Mouse (Mus musculus) ES-Bruce4 (cell line): ENCODE results near the gene Hectd1. TPM values are rescaled to one million over a fixed set of nuclear protein-coding genes. Genes with fewer than 3 reads are reported as not detected.

Source experiments
- H3K27ac ChIP-seq: 2 replicates; pipeline ENCODE4 v1.5.1; 2012; ENCODE audit warnings: low read length, inconsistent platforms; ENCODE audit not compliant: insufficient read depth
- H3K27me3 ChIP-seq: 2 replicates; pipeline ENCODE4 v1.6.1; 2012; ENCODE audit warnings: mild to moderate bottlenecking, low read length, inconsistent platforms; ENCODE audit not compliant: control insufficient read depth, poor library complexity, insufficient read depth, severe bottlenecking
- H3K36me3 ChIP-seq: 2 replicates; pipeline ENCODE4 v1.6.1; 2012; ENCODE audit warnings: inconsistent platforms, mild to moderate bottlenecking, low read length, moderate library complexity; ENCODE audit not compliant: control insufficient read depth, poor library complexity, insufficient read depth, severe bottlenecking
- H3K4me1 ChIP-seq: one replicate; pipeline ENCODE4 v1.8.1; 2011; ENCODE audit warnings: low read length; ENCODE audit not compliant: control insufficient read depth, insufficient read depth
- H3K4me3 ChIP-seq: 2 replicates; pipeline ENCODE4 v1.5.1; 2011; ENCODE audit warnings: low read depth, mild to moderate bottlenecking, low read length
- H3K9ac ChIP-seq: 2 replicates; pipeline ENCODE4 v1.6.1; 2012; ENCODE audit warnings: low read depth, mild to moderate bottlenecking, inconsistent platforms; ENCODE audit not compliant: poor library complexity, severe bottlenecking
- H3K9me3 ChIP-seq: replicated peaks from 2 replicates; pipeline ENCODE4 v1.6.1; 2012; ENCODE audit warnings: mild to moderate bottlenecking, low read length, inconsistent platforms; ENCODE audit not compliant: control insufficient read depth, poor library complexity, insufficient read depth, severe bottlenecking
- CTCF ChIP-seq: IDR thresholded peaks from one replicate; pipeline ENCODE4 v1.8.1; 2011; ENCODE audit warnings: low read depth, low read length
- EP300 ChIP-seq: IDR thresholded peaks from 2 replicates; pipeline ENCODE4 v1.6.1; 2011; ENCODE audit warnings: low read depth, low read length; ENCODE audit not compliant: insufficient read depth
- POLR2A ChIP-seq: IDR thresholded peaks from one replicate; pipeline ENCODE4 v1.8.1; 2011; ENCODE audit warnings: low read length; ENCODE audit not compliant: insufficient read depth
- polyA plus RNA-seq: library from polyadenylated mRNA; stranded (reverse); fragments of >200 nt; gene quantifications from 2 replicates; pipeline ENCODE4 v1.2.4, GENCODE M21; 2011; ENCODE audit warnings: low read depth; ENCODE audit not compliant: missing spikeins, insufficient read depth, insufficient read length

Gene Hectd1
- polyA plus RNA-seq, 1 experiment: 96.9 TPM

DNA sequence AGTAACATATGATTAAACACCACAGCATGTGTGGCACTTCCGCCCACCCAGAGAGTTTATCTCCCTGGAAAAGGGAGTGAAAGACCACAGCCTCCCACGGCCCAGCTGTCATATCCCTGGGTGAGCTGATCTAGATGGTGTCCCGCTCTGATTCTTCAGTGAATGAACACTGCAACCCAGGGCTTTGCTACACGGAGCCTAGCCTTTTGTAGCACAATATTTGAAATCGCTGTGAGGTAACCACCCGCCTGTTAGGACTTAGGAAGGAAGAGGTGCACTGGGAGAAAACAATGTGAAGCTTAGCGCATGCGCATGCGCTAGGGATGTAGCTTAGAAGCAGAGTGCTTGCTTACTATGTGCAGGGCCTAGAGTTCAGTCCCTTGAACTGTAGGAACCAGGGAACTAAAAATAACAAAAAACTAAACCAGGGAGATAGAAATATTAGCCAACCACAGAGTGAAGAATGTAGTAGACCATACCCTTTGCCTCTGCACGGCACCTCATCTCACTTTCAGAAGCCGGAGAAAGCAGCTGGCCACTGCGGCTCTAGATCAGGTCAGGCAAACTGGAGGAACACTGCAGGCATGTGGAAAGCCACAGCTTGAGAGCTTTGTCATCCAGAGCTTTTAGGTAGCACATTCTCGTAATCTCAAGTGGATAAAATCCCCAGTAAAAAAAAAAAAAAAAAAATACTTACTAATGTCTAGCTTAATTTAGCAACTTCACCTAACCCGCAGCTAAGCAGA is 120.2 kb downstream of the Hectd1 start:
- Histone ChIP-seq H3K4me3 (peak overlapping the region; percentile 17; the same call in 1 of the 2 replicates), H3K9me3 (no peaks in the 10 kb centered on the region), H3K36me3 (no peaks in the 10 kb centered on the region), H3K4me1 (peaks cover 10% of the 10 kb centered on the region), H3K27ac (peak overlapping the region; percentile 53), H3K27me3 (no peaks in the 10 kb centered on the region), H3K9ac (peak overlapping the region; percentile 21; the same call in 1 of the 2 replicates)
- no peak for TF ChIP-seq EP300
- no peak for TF ChIP-seq CTCF

DNA sequence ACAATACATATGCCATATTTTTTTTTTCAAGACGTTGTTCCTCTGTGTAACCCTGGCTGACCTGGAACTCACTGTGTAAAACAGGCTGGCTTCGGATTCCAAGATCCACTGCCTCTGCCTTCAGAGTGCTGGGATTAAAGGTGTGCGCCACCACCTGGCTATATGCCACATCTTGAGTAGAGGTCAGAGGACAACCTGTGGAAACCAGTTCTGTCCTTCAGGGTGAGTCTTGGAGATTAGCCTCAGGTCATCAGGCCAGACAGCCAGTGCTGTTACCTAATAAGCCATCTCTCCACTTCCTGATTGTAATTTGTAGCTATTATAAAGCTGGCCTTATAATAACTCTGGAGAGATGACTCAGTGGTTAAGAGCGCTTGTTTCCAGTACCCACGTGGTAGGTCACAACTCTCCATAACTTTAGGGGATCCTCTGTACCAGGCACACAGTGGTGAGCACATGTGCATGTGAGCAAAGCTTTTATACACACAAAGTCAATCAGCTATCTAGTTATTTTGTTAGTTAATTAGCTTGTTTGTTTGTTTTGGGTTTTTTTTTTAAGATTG is 122.6 kb downstream of the Hectd1 start:
- H3K9me3 ChIP-seq: 0 out of 2 replicates have a peak, but pooled peaks cover 5% of the 10 kb centered on the region
- H3K4me1 ChIP-seq: peaks cover 10% of the 10 kb centered on the region
- H3K27me3 ChIP-seq: no peaks in the 10 kb centered on the region
- TF ChIP-seq CTCF: peak; percentile 49
- no peak for TF ChIP-seq POLR2A
- no peak overlapping the region for H3K4me3 ChIP-seq
- no peaks in the 10 kb centered on the region for H3K36me3 ChIP-seq
- H3K9ac ChIP-seq: no peak overlapping the region
- no peak overlapping the region for H3K27ac ChIP-seq

DNA sequence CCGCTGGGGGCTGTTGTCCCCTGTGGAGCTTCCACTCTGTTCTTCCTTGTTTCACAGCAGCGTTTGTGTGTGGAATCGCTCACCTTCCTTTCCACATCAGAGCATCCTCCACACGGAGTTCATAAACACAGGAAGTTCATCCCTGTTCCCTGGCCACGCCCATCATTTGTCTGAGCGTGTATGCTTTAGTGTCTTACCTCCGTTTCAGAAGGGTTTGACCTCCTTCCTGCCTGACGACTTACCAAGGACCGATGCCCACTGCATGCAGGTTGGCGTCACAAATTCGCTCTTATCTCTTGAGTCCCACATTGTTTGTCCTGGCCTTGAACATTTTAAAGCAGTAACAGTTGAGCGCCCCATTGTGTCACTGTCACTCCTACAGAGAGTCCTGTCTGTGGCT is 123.6 kb downstream of the Hectd1 start:
- H3K9me3 ChIP-seq: 0 out of 2 replicates have a peak, but pooled peaks cover 6% of the 10 kb centered on the region
- 0 out of 2 replicates have a peak overlapping the region, but pooled peaks have one; percentile 11 for H3K4me3 ChIP-seq
- peak overlapping the region; percentile 26; the same call in 1 of the 2 replicates for H3K27ac ChIP-seq
- no peaks in the 10 kb centered on the region for H3K27me3 ChIP-seq
- H3K36me3 ChIP-seq: no peaks in the 10 kb centered on the region
- peaks cover 10% of the 10 kb centered on the region for H3K4me1 ChIP-seq
- TF ChIP-seq POLR2A: no peak
- no peak for TF ChIP-seq EP300
- no peak for TF ChIP-seq CTCF
- no peak overlapping the region for H3K9ac ChIP-seq

DNA sequence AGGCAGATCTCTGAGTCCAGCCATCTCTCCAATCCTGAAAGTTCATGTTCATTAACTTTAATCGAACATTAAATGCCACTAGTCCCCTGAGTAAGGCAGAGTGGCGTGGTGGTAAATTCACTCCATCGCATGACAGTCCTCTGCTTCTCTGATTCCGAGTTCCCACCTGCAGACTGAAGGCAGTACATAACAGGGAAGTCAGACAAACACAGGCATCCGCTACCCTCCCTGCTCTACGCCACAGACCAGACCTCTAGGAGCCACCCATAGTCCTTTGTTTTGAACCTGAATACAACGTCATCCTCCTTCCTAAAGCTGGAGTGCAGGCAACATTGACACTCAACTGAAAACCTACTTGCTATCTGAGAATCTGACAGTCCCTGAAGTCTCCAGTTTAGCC is 124.8 kb downstream of the Hectd1 start:
- H3K9ac ChIP-seq: no peak overlapping the region
- H3K27me3 ChIP-seq: no peaks in the 10 kb centered on the region
- 0 out of 2 replicates have a peak, but pooled peaks cover 6% of the 10 kb centered on the region for H3K9me3 ChIP-seq
- H3K4me1 ChIP-seq: peaks cover 5% of the 10 kb centered on the region
- H3K4me3 ChIP-seq: no peak overlapping the region
- no peak for TF ChIP-seq EP300
- TF ChIP-seq POLR2A: no peak
- no peak for TF ChIP-seq CTCF
- H3K27ac ChIP-seq: peak overlapping the region; percentile 60
- no peaks in the 10 kb centered on the region for H3K36me3 ChIP-seq

DNA sequence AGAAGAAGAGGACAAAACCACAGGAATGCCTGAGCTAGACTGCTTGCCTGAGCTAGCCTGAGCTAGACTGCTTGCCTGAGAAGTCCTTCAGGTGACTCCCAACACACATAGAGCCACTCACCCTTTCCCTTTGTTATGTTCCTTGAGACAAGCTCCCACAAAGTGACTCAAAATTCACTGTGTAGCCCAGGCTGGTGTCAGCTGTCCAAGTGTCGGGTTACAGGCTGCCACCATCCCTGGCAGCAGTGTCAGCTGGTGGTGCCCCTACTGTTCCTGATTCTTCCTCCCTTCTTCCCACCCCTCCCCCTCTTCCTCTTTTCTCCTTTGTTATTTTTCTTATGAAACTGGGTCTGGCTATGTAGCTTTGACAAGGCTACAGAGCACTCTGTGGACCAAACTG is 125.5 kb downstream of the Hectd1 start:
- Histone ChIP-seq H3K27ac (peak overlapping the region; percentile 68; the same call in 1 of the 2 replicates), H3K4me1 (peaks cover 5% of the 10 kb centered on the region)

DNA sequence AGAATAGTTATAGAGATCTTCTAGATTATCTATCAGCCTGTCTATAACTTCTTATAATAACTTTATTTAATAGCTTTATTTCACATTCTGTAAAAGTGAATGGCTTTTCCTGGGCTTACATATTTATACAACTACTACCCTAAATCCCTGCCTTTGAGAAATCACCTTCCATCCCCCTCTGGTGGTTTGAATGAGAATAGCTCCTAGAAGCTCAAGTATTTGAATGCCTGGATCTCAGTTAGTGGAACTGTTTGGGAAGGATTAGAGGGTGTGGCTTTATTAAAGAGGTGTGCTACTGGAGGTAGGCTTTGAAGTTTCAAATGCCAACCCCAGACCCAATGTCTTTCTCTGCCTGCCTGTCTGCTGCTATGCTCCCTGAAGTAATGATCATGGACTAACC is 127.6 kb downstream of the Hectd1 start:
- Histone ChIP-seq H3K27ac (no peak overlapping the region), H3K36me3 (no peaks in the 10 kb centered on the region), H3K4me1 (peaks cover 3% of the 10 kb centered on the region), H3K9ac (no peak overlapping the region), H3K4me3 (no peak overlapping the region), H3K27me3 (no peaks in the 10 kb centered on the region), H3K9me3 (0 out of 2 replicates have a peak, but pooled peaks cover 6% of the 10 kb centered on the region)
- no peak for TF ChIP-seq EP300
- TF ChIP-seq POLR2A: no peak
- no peak for TF ChIP-seq CTCF

More for the DNA sequence above, 125.5 kb downstream of the Hectd1 start:
- Histone ChIP-seq H3K27me3 (no peaks in the 10 kb centered on the region), H3K4me3 (no peak overlapping the region), H3K9ac (no peak overlapping the region), H3K36me3 (no peaks in the 10 kb centered on the region), H3K9me3 (0 out of 2 replicates have a peak, but pooled peaks cover 6% of the 10 kb centered on the region)
- TF ChIP-seq EP300 (0 out of 2 replicates have a peak, but pooled peaks have one; percentile 63), POLR2A (no peak)
